Mouse (Mus musculus): ENCODE data around the gene Med6. TPM values are rescaled to one million over a fixed set of nuclear protein-coding genes. Genes with fewer than 3 reads are reported as not detected.

Gene Med6
- polyA plus RNA-seq, 1 experiment from 2014 or later: 39.4 TPM

Other genes starting within 250 kb of the Med6 start
- 0.25 and 0.30 TPM in 2 replicates for gene Gm4787, start 215.5 kb downstream of the Med6 start, polyA plus RNA-seq (2015; fragmentation: Nextera tagmentation; extraction: Ambion mirVana)
- 0.41 and 0.50 TPM in 2 replicates for gene Adam4, start 173.1 kb downstream of the Med6 start, polyA plus RNA-seq (2015; fragmentation: Nextera tagmentation; extraction: Ambion mirVana)
- gene Cox16, start 109.9 kb downstream of the Med6 start, polyA plus RNA-seq (2015; fragmentation: Nextera tagmentation; extraction: Ambion mirVana): 110 TPM in 2 replicates
- 42.0 and 44.4 TPM in 2 replicates for gene Gm20498, start 62.1 kb downstream of the Med6 start, polyA plus RNA-seq (2015; fragmentation: Nextera tagmentation; extraction: Ambion mirVana)
- 36.7 and 39.8 TPM in 2 replicates for gene Synj2bp, start 62.1 kb downstream of the Med6 start, polyA plus RNA-seq (2015; fragmentation: Nextera tagmentation; extraction: Ambion mirVana)
- 0.82 and 0.89 TPM in 2 replicates for gene Adam21, start 26.5 kb downstream of the Med6 start, polyA plus RNA-seq (2015; fragmentation: Nextera tagmentation; extraction: Ambion mirVana)
- 15.3 and 17.2 TPM in 2 replicates for gene Ttc9, start 36.2 kb upstream of the Med6 start, polyA plus RNA-seq (2015; fragmentation: Nextera tagmentation; extraction: Ambion mirVana)
- 8.4 and 10.9 TPM in 2 replicates for gene Map3k9, start 186.2 kb upstream of the Med6 start, polyA plus RNA-seq (2015; fragmentation: Nextera tagmentation; extraction: Ambion mirVana)

All from midbrain, embryonic 16.5 days (tissue).